Mouse (Mus musculus) CH12.LX (cell line): ENCODE measurements around the gene Psmd5.

Source experiments
- CTCF ChIP-seq, 2 experiments: IDR thresholded peaks in 1 of 2; conservative IDR thresholded peaks in 1 of 2; 2 replicates each; pipeline ENCODE4 v1.5.1; 2011 to 2012; ENCODE audit warnings: low read depth in 2 of 2, low read length in 2 of 2, improper control_type of control experiment in 1 of 2, inconsistent platforms in 1 of 2, mild to moderate bottlenecking in 1 of 2, moderate library complexity in 1 of 2
- E2F4 ChIP-seq: IDR thresholded peaks from 2 replicates; pipeline ENCODE4 v1.6.1; 2011; ENCODE audit warnings: low read depth, low read length, improper control_type of control experiment; ENCODE audit not compliant: insufficient replicate concordance
- HCFC1 ChIP-seq: IDR thresholded peaks from 2 replicates; pipeline ENCODE4 v1.6.1; 2012; ENCODE audit warnings: low read depth, mild to moderate bottlenecking, inconsistent platforms, low read length, improper control_type of control experiment
- MAX ChIP-seq: IDR thresholded peaks from 2 replicates; pipeline ENCODE4 v1.6.1; 2011; ENCODE audit warnings: low read length, improper control_type of control experiment
- NELFE ChIP-seq: IDR thresholded peaks from 2 replicates; pipeline ENCODE4 v1.6.1; 2011; ENCODE audit warnings: low read depth, low read length, improper control_type of control experiment
- POLR2A ChIP-seq: IDR thresholded peaks from 2 replicates; pipeline ENCODE4 v1.6.1; 2011; ENCODE audit warnings: low read depth, mild to moderate bottlenecking, improper control_type of control experiment, low read length
- USF1 ChIP-seq: IDR thresholded peaks from 2 replicates; pipeline ENCODE4 v1.6.1; 2014; ENCODE audit warnings: low read depth, mild to moderate bottlenecking, inconsistent platforms, low read length, improper control_type of control experiment

DNA sequence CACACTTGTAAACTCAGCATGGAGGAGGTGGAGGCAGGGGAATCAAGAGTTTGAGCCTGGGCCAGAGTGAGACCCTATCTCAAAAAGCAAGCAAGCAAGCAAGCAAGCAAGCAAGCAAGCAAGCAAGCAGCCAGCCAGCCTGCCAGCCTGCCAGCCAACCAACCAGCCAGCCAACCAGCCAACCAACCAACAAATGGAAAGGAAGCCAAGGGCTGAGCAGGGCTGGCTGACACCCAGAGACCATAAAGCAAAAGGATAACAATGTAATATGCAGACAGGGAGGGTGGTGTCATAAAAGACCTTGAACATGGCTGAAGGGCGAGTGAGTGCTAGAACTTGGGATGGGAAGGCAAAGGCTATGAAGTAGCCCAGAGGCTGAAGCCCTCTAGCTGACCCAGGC is 25.6 kb upstream of the Psmd5 start:
- TF ChIP-seq CTCF (conservative IDR thresholded peaks at IDR 0.05 in 1 of 2, IDR thresholded peaks at IDR 0.05 in 1 of 2; ENCODE audit: low read depth in 2 of 2, low read length in 2 of 2) (no peak), MAX (no peak), E2F4 (no peak), POLR2A (no peak), NELFE (no peak), USF1 (no peak), HCFC1 (no peak)
